Mouse (Mus musculus) midbrain, embryonic 14.5 days (tissue): ENCODE data around the gene Acss2. TPM values are rescaled to one million over a fixed set of nuclear protein-coding genes. Genes with fewer than 3 reads are reported as not detected.

Source experiments
- ATAC-seq: fragments of 200-750 bp; cut with Nextera tagmentation; 2 replicates; pipeline ENCODE4 v1.8.0; 2017; ENCODE audit warnings: moderate number of reproducible peaks, moderate library complexity; ENCODE audit not compliant: low FRiP score, low TSS enrichment
- DNase-seq: peaks from one replicate; pipeline ENCODE4 v3.0.0-alpha.2; 2015
- H3K27ac ChIP-seq: fragments of 300-500 bp; sonication (generic); replicated peaks from 2 replicates; pipeline ENCODE4 v1.5.1; 2014; ENCODE audit warnings: mild to moderate bottlenecking, low read depth, low read length, moderate library complexity
- H3K27me3 ChIP-seq: fragments of 300-500 bp; sonication (generic); 2 replicates; pipeline ENCODE4 v1.6.1; 2014; ENCODE audit warnings: low read length, control low read depth, mixed read lengths; ENCODE audit not compliant: control insufficient read depth, insufficient read depth
- H3K36me3 ChIP-seq: fragments of 300-500 bp; sonication (generic); 2 replicates; pipeline ENCODE4 v1.6.1; 2014; ENCODE audit warnings: low read length, control low read depth; ENCODE audit not compliant: control insufficient read depth, insufficient read depth
- H3K4me1 ChIP-seq: fragments of 300-500 bp; sonication (generic); 2 replicates; pipeline ENCODE4 v1.6.1; 2014; ENCODE audit warnings: mild to moderate bottlenecking, antibody characterized with exemption, low read length, control low read depth; ENCODE audit not compliant: control insufficient read depth, insufficient read depth
- H3K4me2 ChIP-seq: fragments of 300-500 bp; sonication (generic); 2 replicates; pipeline ENCODE4 v1.6.1; 2014; ENCODE audit warnings: mild to moderate bottlenecking, low read length, moderate library complexity
- H3K4me3 ChIP-seq: fragments of 300-500 bp; sonication (generic); replicated peaks from 2 replicates; pipeline ENCODE4 v1.5.1; 2014; ENCODE audit warnings: low read depth, low read length
- H3K9ac ChIP-seq: fragments of 300-500 bp; sonication (generic); replicated peaks from 2 replicates; pipeline ENCODE4 v1.6.1; 2014; ENCODE audit warnings: mild to moderate bottlenecking, low read length, moderate library complexity
- H3K9me3 ChIP-seq: fragments of 300-500 bp; sonication (generic); 2 replicates; pipeline ENCODE4 v1.6.1; 2016; ENCODE audit warnings: low read length, control low read depth, mixed read lengths; ENCODE audit not compliant: control insufficient read depth
- WGBS: fragments of 180-500 bp; shearing (Covaris S2); extraction: QIAGEN DNeasy Blood & Tissue Kit; methylation state at CpG from one replicate; pipeline ENCODE4 v1.1.7; 2014; 5-methylcytosine and 5-hydroxymethylcytosine counted together
- microRNA counts: library from miRNA; unstranded; fragments of <30 nt; microRNA quantifications from one replicate; lab custom pipeline; 2016
- microRNA-seq: library from miRNA; unstranded; fragments of <30 nt; microRNA quantifications from one replicate; pipeline ENCODE4, GENCODE M21; 2016
- polyA plus RNA-seq: library from polyadenylated mRNA; unstranded; fragments of >200 nt; fragmentation: Nextera tagmentation; extraction: Ambion mirVana; gene quantifications from 2 replicates; pipeline ENCODE4 v1.2.1, GENCODE M21; 2014

Gene Acss2
- polyA plus RNA-seq, 1 experiment from 2014 or later: 25.7 TPM

DNA sequence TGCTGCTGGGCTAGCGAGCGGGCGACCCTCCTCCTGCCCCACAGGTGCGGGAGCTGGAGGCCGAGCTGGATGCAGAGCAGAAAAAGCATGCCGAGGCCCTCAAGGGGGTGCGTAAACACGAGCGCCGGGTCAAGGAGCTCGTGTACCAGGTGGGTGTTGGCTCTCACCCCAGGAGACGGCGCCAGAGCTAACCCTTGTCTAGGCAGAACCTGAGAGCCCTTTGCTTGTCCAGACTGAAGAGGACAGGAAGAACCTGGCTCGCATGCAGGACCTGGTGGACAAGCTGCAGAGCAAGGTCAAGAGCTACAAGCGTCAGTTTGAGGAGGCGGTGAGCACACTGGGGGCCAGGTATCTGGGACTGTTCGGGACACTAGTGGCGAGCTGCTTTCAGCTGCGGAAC is 115.4 kb downstream of the Acss2 start:
- Histone ChIP-seq H3K27ac (no peak overlapping the region), H3K9ac (no peak overlapping the region), H3K4me2 (no peak overlapping the region), H3K4me3 (no peak overlapping the region), H3K9me3 (no peaks in the 10 kb centered on the region), H3K36me3 (peaks cover 70% of the 10 kb centered on the region), H3K4me1 (peaks cover 12% of the 10 kb centered on the region; the same call in 1 of the 2 replicates), H3K27me3 (peaks cover 53% of the 10 kb centered on the region)
- no peak for DNase-seq
- WGBS: 69% methylated on average over 19 of the region's 19 CpGs
- ATAC-seq: no peak

DNA sequence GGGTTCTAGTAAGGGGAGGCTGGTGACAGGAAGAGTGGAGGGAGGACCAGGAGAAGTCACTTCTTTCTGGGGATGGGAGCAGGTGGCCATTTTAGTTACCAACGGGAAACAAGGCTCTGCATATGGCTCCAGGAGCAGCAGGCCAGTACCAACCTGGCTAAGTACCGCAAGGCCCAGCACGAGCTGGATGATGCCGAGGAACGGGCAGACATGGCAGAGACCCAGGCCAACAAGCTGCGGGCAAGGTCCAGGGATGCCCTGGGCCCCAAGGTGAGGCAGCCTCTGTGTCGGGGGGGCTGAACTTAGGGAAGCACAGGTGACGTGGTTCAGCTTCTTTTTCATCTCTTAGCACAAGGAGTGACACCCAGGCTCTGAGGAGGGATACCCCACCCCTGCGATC is 116.0 kb downstream of the Acss2 start:
- no peak overlapping the region for H3K9ac ChIP-seq
- no peak overlapping the region for H3K4me3 ChIP-seq
- 93% methylated on average over 9 of the region's 9 CpGs for WGBS
- DNase-seq: no peak
- H3K4me2 ChIP-seq: no peak overlapping the region
- H3K4me1 ChIP-seq: peaks cover 12% of the 10 kb centered on the region; the same call in 1 of the 2 replicates
- H3K27ac ChIP-seq: no peak overlapping the region
- ATAC-seq: no peak
- H3K9me3 ChIP-seq: no peaks in the 10 kb centered on the region
- peaks cover 47% of the 10 kb centered on the region for H3K27me3 ChIP-seq
- H3K36me3 ChIP-seq: peaks cover 76% of the 10 kb centered on the region

DNA sequence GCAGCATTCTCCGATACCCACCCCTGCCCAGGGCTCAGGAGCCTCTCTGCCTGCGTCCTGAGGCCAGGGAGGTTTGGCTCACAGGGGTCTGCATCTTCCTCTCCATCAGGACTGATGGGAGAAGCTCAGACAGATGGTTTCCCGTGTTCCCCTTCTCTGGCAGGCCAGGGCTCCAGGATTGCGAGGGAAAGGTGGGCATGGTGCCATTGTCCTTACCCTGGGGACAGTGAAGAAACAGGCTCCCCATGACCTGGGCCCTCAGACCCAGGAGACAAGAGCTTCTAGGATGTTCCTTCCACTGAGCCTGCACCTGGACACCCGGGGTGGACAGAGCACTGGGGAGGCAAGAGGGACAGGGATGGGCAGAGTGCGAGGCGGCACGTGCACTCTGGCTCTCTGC is 116.8 kb downstream of the Acss2 start:
- Histone ChIP-seq H3K36me3 (peaks cover 84% of the 10 kb centered on the region), H3K9me3 (no peaks in the 10 kb centered on the region), H3K27ac (no peak overlapping the region), H3K4me2 (no peak overlapping the region), H3K27me3 (peaks cover 44% of the 10 kb centered on the region), H3K4me1 (peaks cover 6% of the 10 kb centered on the region; the same call in 1 of the 2 replicates), H3K9ac (no peak overlapping the region), H3K4me3 (no peak overlapping the region)
- no peak for DNase-seq
- WGBS: 91% methylated on average over 8 of the region's 8 CpGs
- no peak for ATAC-seq

MicroRNAs encoded within 50 kb of the gene (microRNA counts, 519-probe panel; counts per million panel counts)
- not detected for microRNA mmu-miR-499 (lab: Ali Mortazavi, UCI)

Small RNAs within 50 kb of the gene (microRNA-seq; reads per million reads assigned to microRNA genes)
- 3.2 reads per million, percentile 21 among the genes with 10 or more reads in this experiment for gene Mir499

Other genes starting within 250 kb of the Acss2 start
- gene Map1lc3a, start 241.7 kb upstream of the Acss2 start, polyA plus RNA-seq: 435 and 604 TPM in 2 replicates
- gene Pigu, start 160.5 kb upstream of the Acss2 start, polyA plus RNA-seq: 63.5 and 65.8 TPM in 2 replicates
- gene Trp53inp2, start 136.9 kb upstream of the Acss2 start, polyA plus RNA-seq: 82.5 and 98.6 TPM in 2 replicates
- gene Ncoa6, start 44.1 kb upstream of the Acss2 start, polyA plus RNA-seq: 36.6 and 41.5 TPM in 2 replicates
- gene Ggt7, start 289 bp downstream of the Acss2 start, polyA plus RNA-seq: 41.1 and 43.2 TPM in 2 replicates
- 14.8 and 15.2 TPM in 2 replicates for gene Gss, start 74.9 kb downstream of the Acss2 start, polyA plus RNA-seq
- 0.64 and 0.77 TPM in 2 replicates for gene Myh7b, start 93.3 kb downstream of the Acss2 start, polyA plus RNA-seq
- 154 and 171 TPM in 2 replicates for gene Trpc4ap, start 174.4 kb downstream of the Acss2 start, polyA plus RNA-seq
- 42.6 and 47.2 TPM in 2 replicates for gene Edem2, start 211.5 kb downstream of the Acss2 start, polyA plus RNA-seq
- gene Gm17581, start 217.9 kb downstream of the Acss2 start, polyA plus RNA-seq: not detected in 2 replicates
- gene Procr, start 233.2 kb downstream of the Acss2 start, polyA plus RNA-seq: 1.1 and 2.3 TPM in 2 replicates